Mouse (Mus musculus): ENCODE data around the gene Ccdc152. TPM values are rescaled to one million over a fixed set of nuclear protein-coding genes. Genes with fewer than 3 reads are reported as not detected.
"Not testable (repeated sequence)": the region's sequence is repeated elsewhere in the genome, so short reads cannot be mapped to it uniquely, and the experiment has no call there.

Gene Ccdc152
- polyA plus RNA-seq, 1 experiment from 2014 or later, result not detected

GRCm38 (mm10) chr15:3251031-3251717, 52.2 kb downstream of the Ccdc152 start:
- DNase-seq (ENCODE audit: low spot score) (no peak), ATAC-seq (ENCODE audit: insufficient read depth, low FRiP score, low TSS enrichment) (no peak)
- no peaks in the 10 kb centered on the region for H3K27me3 ChIP-seq (ENCODE audit: control insufficient read depth, insufficient read depth, low read length)
- no peak overlapping the region for H3K27ac ChIP-seq (ENCODE audit: low read depth, low read length)
- WGBS, result 89% methylated on average over 3 of the region's 3 CpGs
- H3K9me3 ChIP-seq (ENCODE audit: control insufficient read depth, low read length), result no peaks in the 10 kb centered on the region
- H3K4me3 ChIP-seq (ENCODE audit: low read depth, low read length), result no peak overlapping the region
- no peaks in the 10 kb centered on the region for H3K36me3 ChIP-seq (ENCODE audit: control insufficient read depth, insufficient read depth, low read length)
- H3K9ac ChIP-seq (ENCODE audit: low read length), result no peak overlapping the region
- H3K4me2 ChIP-seq (ENCODE audit: low read depth), result no peak overlapping the region
- no peaks in the 10 kb centered on the region for H3K4me1 ChIP-seq (ENCODE audit: control insufficient read depth, insufficient read depth, low read length)

GRCm38 (mm10) chr15:3250620-3251019, 52.7 kb downstream of the Ccdc152 start:
- Histone ChIP-seq H3K4me3 (ENCODE audit: low read depth, low read length) (no peak overlapping the region), H3K9ac (ENCODE audit: low read length) (no peak overlapping the region), H3K9me3 (ENCODE audit: control insufficient read depth, low read length) (no peaks in the 10 kb centered on the region), H3K27ac (ENCODE audit: low read depth, low read length) (no peak overlapping the region), H3K27me3 (ENCODE audit: control insufficient read depth, insufficient read depth, low read length) (no peaks in the 10 kb centered on the region), H3K4me1 (ENCODE audit: control insufficient read depth, insufficient read depth, low read length) (no peaks in the 10 kb centered on the region), H3K4me2 (ENCODE audit: low read depth) (no peak overlapping the region), H3K36me3 (ENCODE audit: control insufficient read depth, insufficient read depth, low read length) (no peaks in the 10 kb centered on the region)
- ATAC-seq (ENCODE audit: insufficient read depth, low FRiP score, low TSS enrichment) (no peak), DNase-seq (ENCODE audit: low spot score) (no peak)
- 86% methylated on average over 2 of the region's 2 CpGs for WGBS

- WGBS, result 86% methylated on average over 10 of the region's 10 CpGs
- not testable (repeated sequence) for H3K9ac ChIP-seq (ENCODE audit: low read length)
These were observed 58.3 kb downstream of the Ccdc152 start for GRCm38 (mm10) chr15:3245036-3245435.

GRCm38 (mm10) chr15:3237963-3238362, 65.4 kb downstream of the Ccdc152 start:
- 80% methylated on average over 1 of the region's 1 CpGs for WGBS

More at GRCm38 (mm10) chr15:3245036-3245435, 58.3 kb downstream of the Ccdc152 start:
- H3K36me3 ChIP-seq (ENCODE audit: control insufficient read depth, insufficient read depth, low read length); H3K4me1 ChIP-seq (ENCODE audit: control insufficient read depth, insufficient read depth, low read length); H3K9me3 ChIP-seq (ENCODE audit: control insufficient read depth, low read length); H3K4me2 ChIP-seq (ENCODE audit: low read depth); H3K27ac ChIP-seq (ENCODE audit: low read depth, low read length); ATAC-seq (ENCODE audit: insufficient read depth, low FRiP score, low TSS enrichment); DNase-seq (ENCODE audit: low spot score); H3K4me3 ChIP-seq (ENCODE audit: low read depth, low read length); H3K27me3 ChIP-seq (ENCODE audit: control insufficient read depth, insufficient read depth, low read length): not testable (repeated sequence)

GRCm38 (mm10) chr15:3236338-3236737, 67.0 kb downstream of the Ccdc152 start:
- H3K9me3 ChIP-seq (ENCODE audit: control insufficient read depth, low read length), result no peaks in the 10 kb centered on the region
- H3K4me3 ChIP-seq (ENCODE audit: low read depth, low read length), result no peak overlapping the region
- H3K36me3 ChIP-seq (ENCODE audit: control insufficient read depth, insufficient read depth, low read length), result no peaks in the 10 kb centered on the region
- ATAC-seq (ENCODE audit: insufficient read depth, low FRiP score, low TSS enrichment), result no peak
- no peak for DNase-seq (ENCODE audit: low spot score)
- H3K27ac ChIP-seq (ENCODE audit: low read depth, low read length), result no peak overlapping the region
- 87% methylated on average over 2 of the region's 2 CpGs for WGBS
- H3K9ac ChIP-seq (ENCODE audit: low read length), result no peak overlapping the region
- no peaks in the 10 kb centered on the region for H3K4me1 ChIP-seq (ENCODE audit: control insufficient read depth, insufficient read depth, low read length)
- H3K27me3 ChIP-seq (ENCODE audit: control insufficient read depth, insufficient read depth, low read length), result no peaks in the 10 kb centered on the region
- H3K4me2 ChIP-seq (ENCODE audit: low read depth), result no peak overlapping the region

More at GRCm38 (mm10) chr15:3237963-3238362, 65.4 kb downstream of the Ccdc152 start:
- Histone ChIP-seq H3K4me2 (ENCODE audit: low read depth) (no peak overlapping the region), H3K27me3 (ENCODE audit: control insufficient read depth, insufficient read depth, low read length) (no peaks in the 10 kb centered on the region), H3K4me1 (ENCODE audit: control insufficient read depth, insufficient read depth, low read length) (no peaks in the 10 kb centered on the region), H3K27ac (ENCODE audit: low read depth, low read length) (no peak overlapping the region), H3K36me3 (ENCODE audit: control insufficient read depth, insufficient read depth, low read length) (no peaks in the 10 kb centered on the region), H3K9me3 (ENCODE audit: control insufficient read depth, low read length) (no peaks in the 10 kb centered on the region), H3K9ac (ENCODE audit: low read length) (no peak overlapping the region), H3K4me3 (ENCODE audit: low read depth, low read length) (no peak overlapping the region)
- no peak for DNase-seq (ENCODE audit: low spot score)
- ATAC-seq (ENCODE audit: insufficient read depth, low FRiP score, low TSS enrichment), result no peak

GRCm38 (mm10) chr15:3233837-3234551, 69.3 kb downstream of the Ccdc152 start:
- ATAC-seq (ENCODE audit: insufficient read depth, low FRiP score, low TSS enrichment) (no peak), DNase-seq (ENCODE audit: low spot score) (no peak)
- Histone ChIP-seq H3K27me3 (ENCODE audit: control insufficient read depth, insufficient read depth, low read length) (no peaks in the 10 kb centered on the region), H3K4me1 (ENCODE audit: control insufficient read depth, insufficient read depth, low read length) (no peaks in the 10 kb centered on the region), H3K4me3 (ENCODE audit: low read depth, low read length) (no peak overlapping the region), H3K9ac (ENCODE audit: low read length) (no peak overlapping the region), H3K4me2 (ENCODE audit: low read depth) (no peak overlapping the region), H3K27ac (ENCODE audit: low read depth, low read length) (no peak overlapping the region), H3K36me3 (ENCODE audit: control insufficient read depth, insufficient read depth, low read length) (no peaks in the 10 kb centered on the region), H3K9me3 (ENCODE audit: control insufficient read depth, low read length) (no peaks in the 10 kb centered on the region)
- whole genome bisulfite sequencing, result 94% methylated on average over 3 of the region's 3 CpGs

GRCm38 (mm10) chr15:3232168-3232835, 71.0 kb downstream of the Ccdc152 start:
- H3K36me3 ChIP-seq (ENCODE audit: control insufficient read depth, insufficient read depth, low read length), result no peaks in the 10 kb centered on the region
- no peak overlapping the region for H3K9ac ChIP-seq (ENCODE audit: low read length)
- no peaks in the 10 kb centered on the region for H3K4me1 ChIP-seq (ENCODE audit: control insufficient read depth, insufficient read depth, low read length)
- H3K9me3 ChIP-seq (ENCODE audit: control insufficient read depth, low read length), result no peaks in the 10 kb centered on the region
- 9% methylated on average over 9 of the region's 9 CpGs for WGBS
- DNase-seq (ENCODE audit: low spot score) (peak; percentile 50), ATAC-seq (ENCODE audit: insufficient read depth, low FRiP score, low TSS enrichment) (peak; percentile 83)
- no peak overlapping the region for H3K4me3 ChIP-seq (ENCODE audit: low read depth, low read length)
- H3K4me2 ChIP-seq (ENCODE audit: low read depth), result no peak overlapping the region
- H3K27me3 ChIP-seq (ENCODE audit: control insufficient read depth, insufficient read depth, low read length), result no peaks in the 10 kb centered on the region
- no peak overlapping the region for H3K27ac ChIP-seq (ENCODE audit: low read depth, low read length)

- no peaks in the 10 kb centered on the region for H3K36me3 ChIP-seq (ENCODE audit: control insufficient read depth, insufficient read depth, low read length)
- no peaks in the 10 kb centered on the region for H3K27me3 ChIP-seq (ENCODE audit: control insufficient read depth, insufficient read depth, low read length)
- WGBS, result 74% methylated on average over 4 of the region's 4 CpGs
- ATAC-seq (ENCODE audit: insufficient read depth, low FRiP score, low TSS enrichment) (no peak), DNase-seq (ENCODE audit: low spot score) (no peak)
- no peak overlapping the region for H3K27ac ChIP-seq (ENCODE audit: low read depth, low read length)
- no peak overlapping the region for H3K4me2 ChIP-seq (ENCODE audit: low read depth)
- H3K9ac ChIP-seq (ENCODE audit: low read length), result no peak overlapping the region
- H3K4me3 ChIP-seq (ENCODE audit: low read depth, low read length), result no peak overlapping the region
- H3K9me3 ChIP-seq (ENCODE audit: control insufficient read depth, low read length), result no peaks in the 10 kb centered on the region
- H3K4me1 ChIP-seq (ENCODE audit: control insufficient read depth, insufficient read depth, low read length), result no peaks in the 10 kb centered on the region
These were observed 72.3 kb downstream of the Ccdc152 start for GRCm38 (mm10) chr15:3231004-3231403.
